Mouse (Mus musculus): Measurements from ENCODE around the gene Sox13. TPM values are rescaled to one million over a fixed set of nuclear protein-coding genes. Genes with fewer than 3 reads are reported as not detected.
A peak's percentile ranks its signal among the peaks of the same experiment; 100 is the strongest.

Gene Sox13
- polyA plus RNA-seq, 1 experiment from 2014 or later = 13.7 TPM

DNA sequence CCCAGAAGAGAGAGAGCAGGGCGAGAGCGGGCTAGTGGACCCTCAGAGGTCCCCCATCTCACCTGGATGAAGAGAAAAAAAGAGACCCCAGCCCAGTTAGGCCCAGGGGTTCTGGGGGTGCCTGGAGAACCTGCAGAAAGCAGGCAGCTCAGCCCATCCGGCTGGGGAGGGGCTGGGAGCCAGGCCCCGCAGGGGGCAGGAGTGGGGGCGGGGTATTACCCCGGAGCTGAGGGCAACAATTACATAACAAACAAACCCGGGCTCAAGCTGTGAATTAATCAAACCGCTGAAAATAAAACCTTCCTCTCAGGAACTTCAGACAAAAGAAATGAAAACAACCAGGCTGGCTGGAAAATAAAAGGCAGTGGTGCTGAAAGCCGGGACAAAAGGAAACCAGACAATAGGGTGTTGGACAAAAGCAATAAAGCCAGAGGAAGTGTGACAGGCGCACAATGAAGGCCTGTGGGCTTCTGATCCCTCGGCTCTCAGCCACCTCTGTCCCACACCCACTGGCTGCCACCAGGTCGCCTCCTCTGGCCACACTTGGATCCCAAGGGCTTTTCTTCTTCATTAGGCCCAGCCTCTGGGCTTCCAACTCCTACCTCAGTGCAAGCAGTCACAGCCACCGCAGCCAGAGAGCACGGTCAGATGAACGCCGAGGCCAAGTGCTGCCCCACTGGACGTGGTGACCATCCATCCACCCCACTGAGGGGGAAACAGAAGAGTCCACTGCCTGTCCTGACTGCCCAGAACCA is 26.5 kb downstream of the Sox13 start:
- H3K4me1 ChIP-seq (replicated peaks; ENCODE audit: insufficient read depth, low read length) = peaks cover 11% of the 10 kb centered on the region; the same call in 1 of the 2 replicates
- peak overlapping the region; percentile 87 for H3K27ac ChIP-seq
- DNase-seq (ENCODE audit: low spot score) (peak; percentile 86), ATAC-seq (replicated peaks; ENCODE audit: low FRiP score, low read depth) (peak; percentile 44)
- H3K4me2 ChIP-seq (ENCODE audit: low read length) = peak overlapping the region; percentile 35
- H3K27me3 ChIP-seq (ENCODE audit: insufficient read depth, low read length) = no peaks in the 10 kb centered on the region
- WGBS = 7% methylated on average over 17 of the region's 17 CpGs
- no peaks in the 10 kb centered on the region for H3K9me3 ChIP-seq (replicated peaks; ENCODE audit: low read length)
- TF ChIP-seq CTCF (IDR thresholded peaks at IDR 0.05; ENCODE audit: low read depth) = no peak
- H3K4me3 ChIP-seq (replicated peaks; ENCODE audit: low read depth, low read length) = no peak overlapping the region
- peak overlapping the region; percentile 54 for H3K9ac ChIP-seq (ENCODE audit: low read depth, low read length)
- H3K36me3 ChIP-seq (ENCODE audit: insufficient read depth, low read length) = peaks cover 6% of the 10 kb centered on the region

- H3K36me3 ChIP-seq (ENCODE audit: insufficient read depth, low read length) = peaks cover 11% of the 10 kb centered on the region
- H3K9me3 ChIP-seq (replicated peaks; ENCODE audit: low read length) = no peaks in the 10 kb centered on the region
- H3K27ac ChIP-seq = peak overlapping the region; percentile 87
- H3K4me1 ChIP-seq (replicated peaks; ENCODE audit: insufficient read depth, low read length) = peaks cover 11% of the 10 kb centered on the region; the same call in 1 of the 2 replicates
- H3K4me3 ChIP-seq (replicated peaks; ENCODE audit: low read depth, low read length) = no peak overlapping the region
- DNase-seq (ENCODE audit: low spot score) (no peak), ATAC-seq (replicated peaks; ENCODE audit: low FRiP score, low read depth) (no peak)
- peak overlapping the region; percentile 54; the same call in 1 of the 2 replicates for H3K9ac ChIP-seq (ENCODE audit: low read depth, low read length)
- 72% methylated on average over 5 of the region's 5 CpGs for WGBS
- peak overlapping the region; percentile 35 for H3K4me2 ChIP-seq (ENCODE audit: low read length)
- no peak for TF ChIP-seq CTCF (IDR thresholded peaks at IDR 0.05; ENCODE audit: low read depth)
- no peaks in the 10 kb centered on the region for H3K27me3 ChIP-seq (ENCODE audit: insufficient read depth, low read length)
Observed at GRCm38 (mm10) chr1:133397094-133397482, 27.1 kb downstream of the Sox13 start.

DNA sequence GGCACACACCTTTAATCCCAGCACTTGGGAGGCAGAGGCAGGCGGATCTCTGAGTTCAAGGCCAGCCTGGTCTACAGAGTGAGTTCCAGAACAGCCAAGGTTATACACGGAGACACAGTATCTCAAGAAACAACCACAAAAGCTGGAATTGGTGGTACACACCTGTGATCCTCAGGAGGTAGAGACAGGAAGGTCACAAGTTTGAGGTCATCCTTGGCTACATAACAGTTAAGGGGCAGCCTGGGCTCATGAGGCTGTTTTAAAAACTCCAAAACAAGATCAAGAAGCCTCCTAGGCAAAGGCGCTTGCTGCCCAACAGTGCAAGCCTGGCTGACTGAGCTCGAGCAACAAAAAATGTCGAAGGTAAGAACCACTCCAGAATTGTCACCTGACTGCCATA is 27.5 kb downstream of the Sox13 start:
- no peak for DNase-seq (ENCODE audit: low spot score)
- no peak for TF ChIP-seq CTCF (IDR thresholded peaks at IDR 0.05; ENCODE audit: low read depth)
- Histone ChIP-seq H3K27me3 (ENCODE audit: insufficient read depth, low read length) (no peaks in the 10 kb centered on the region), H3K9me3 (replicated peaks; ENCODE audit: low read length) (no peaks in the 10 kb centered on the region), H3K36me3 (ENCODE audit: insufficient read depth, low read length) (peaks cover 15% of the 10 kb centered on the region), H3K9ac (ENCODE audit: low read depth, low read length) (no peak overlapping the region), H3K4me3 (replicated peaks; ENCODE audit: low read depth, low read length) (no peak overlapping the region), H3K27ac (no peak overlapping the region), H3K4me1 (replicated peaks; ENCODE audit: insufficient read depth, low read length) (peaks cover 11% of the 10 kb centered on the region; the same call in 1 of the 2 replicates), H3K4me2 (ENCODE audit: low read length) (no peak overlapping the region)
- no peak for ATAC-seq (replicated peaks; ENCODE audit: low FRiP score, low read depth)
- 90% methylated on average over 5 of the region's 5 CpGs for WGBS

- 78% methylated on average over 4 of the region's 4 CpGs for WGBS
- Histone ChIP-seq H3K4me1 (replicated peaks; ENCODE audit: insufficient read depth, low read length) (peaks cover 11% of the 10 kb centered on the region; the same call in 1 of the 2 replicates), H3K4me2 (ENCODE audit: low read length) (no peak overlapping the region), H3K9ac (ENCODE audit: low read depth, low read length) (no peak overlapping the region), H3K4me3 (replicated peaks; ENCODE audit: low read depth, low read length) (no peak overlapping the region), H3K27ac (no peak overlapping the region), H3K9me3 (replicated peaks; ENCODE audit: low read length) (no peaks in the 10 kb centered on the region), H3K36me3 (ENCODE audit: insufficient read depth, low read length) (peaks cover 28% of the 10 kb centered on the region), H3K27me3 (ENCODE audit: insufficient read depth, low read length) (no peaks in the 10 kb centered on the region)
- DNase-seq (ENCODE audit: low spot score) (no peak), ATAC-seq (replicated peaks; ENCODE audit: low FRiP score, low read depth) (no peak)
- TF ChIP-seq CTCF (IDR thresholded peaks at IDR 0.05; ENCODE audit: low read depth) = no peak
Observed at GRCm38 (mm10) chr1:133394702-133395101, 29.5 kb downstream of the Sox13 start.

- no peak overlapping the region for H3K4me3 ChIP-seq (replicated peaks; ENCODE audit: low read depth, low read length)
- H3K9me3 ChIP-seq (replicated peaks; ENCODE audit: low read length) = no peaks in the 10 kb centered on the region
- no peak overlapping the region for H3K4me2 ChIP-seq (ENCODE audit: low read length)
- 74% methylated on average over 19 of the region's 19 CpGs for WGBS
- DNase-seq (ENCODE audit: low spot score) (no peak), ATAC-seq (replicated peaks; ENCODE audit: low FRiP score, low read depth) (no peak)
- no peak overlapping the region for H3K27ac ChIP-seq
- no peak for TF ChIP-seq CTCF (IDR thresholded peaks at IDR 0.05; ENCODE audit: low read depth)
- peaks cover 74% of the 10 kb centered on the region for H3K36me3 ChIP-seq (ENCODE audit: insufficient read depth, low read length)
- 0 out of 2 replicates have a peak, but pooled peaks cover 1% of the 10 kb centered on the region for H3K4me1 ChIP-seq (replicated peaks; ENCODE audit: insufficient read depth, low read length)
- H3K9ac ChIP-seq (ENCODE audit: low read depth, low read length) = no peak overlapping the region
- H3K27me3 ChIP-seq (ENCODE audit: insufficient read depth, low read length) = no peaks in the 10 kb centered on the region
Observed at GRCm38 (mm10) chr1:133387539-133388268, 36.5 kb downstream of the Sox13 start.

DNA sequence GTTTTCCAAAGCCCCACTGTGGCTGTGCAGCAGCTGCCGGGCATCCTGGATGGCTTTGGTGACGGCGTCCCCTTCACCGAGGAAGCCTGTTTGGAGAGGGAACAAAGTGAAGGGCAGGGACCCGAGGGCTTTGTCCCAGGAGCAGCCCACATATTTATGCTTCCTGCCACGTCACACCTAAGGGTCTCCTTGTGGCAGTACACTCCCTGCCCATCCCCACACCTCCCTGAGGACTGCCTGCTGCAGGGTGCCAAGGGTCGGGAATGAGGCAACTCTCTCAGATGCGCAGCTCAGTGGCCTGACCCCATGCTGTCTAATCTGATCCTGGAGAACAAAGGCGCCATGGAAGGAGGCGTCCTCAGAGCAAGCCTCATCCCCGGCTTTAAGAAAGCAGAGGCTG is 38.0 kb downstream of the Sox13 start:
- Histone ChIP-seq H3K4me1 (replicated peaks; ENCODE audit: insufficient read depth, low read length) (0 out of 2 replicates have a peak, but pooled peaks cover 5% of the 10 kb centered on the region), H3K27ac (no peak overlapping the region), H3K36me3 (ENCODE audit: insufficient read depth, low read length) (peaks cover 61% of the 10 kb centered on the region), H3K27me3 (ENCODE audit: insufficient read depth, low read length) (no peaks in the 10 kb centered on the region), H3K4me2 (ENCODE audit: low read length) (no peak overlapping the region), H3K9me3 (replicated peaks; ENCODE audit: low read length) (no peaks in the 10 kb centered on the region), H3K9ac (ENCODE audit: low read depth, low read length) (no peak overlapping the region), H3K4me3 (replicated peaks; ENCODE audit: low read depth, low read length) (no peak overlapping the region)
- no peak for TF ChIP-seq CTCF (IDR thresholded peaks at IDR 0.05; ENCODE audit: low read depth)
- DNase-seq (ENCODE audit: low spot score) = no peak
- WGBS = 76% methylated on average over 11 of the region's 11 CpGs
- ATAC-seq (replicated peaks; ENCODE audit: low FRiP score, low read depth) = no peak

Data from kidney, postnatal 0 days (tissue).